In genomic region chr1:78454659-78455058, GRCm38 (mm10) we compare ENCODE assay signal across 9 mouse cellular contexts. TPM values are rescaled to one million over a fixed set of nuclear protein-coding genes. Genes with fewer than 3 reads are reported as not detected.
A peak's percentile ranks its signal among the peaks of the same experiment; 100 is the strongest.
DNase-seq lines count a peak whose midpoint lies in the region; ATAC-seq and TF ChIP-seq lines count a peak whose summit lies in the region.
"Had no signal": no experiment of that assay in that cellular context is flagged by ENCODE, and none has a peak within 500 bp of the region (broad histone marks: within the 10 kb centered on the region; RNA-seq: fewer than 3 reads in every experiment).

No protein-coding gene starts in this region.

- no peak overlapping the region for H3K4me3 ChIP-seq in ES-Bruce4 (ENCODE audit: low read depth, low read length)
- H3K4me3 ChIP-seq in forebrain, embryonic 16.5 days (replicated peaks; ENCODE audit: low read length) = no peak overlapping the region
- H3K4me3 ChIP-seq: megakaryocyte, embryonic 14.5 days had no signal

- no peak for TF ChIP-seq EP300 in ES-Bruce4 (IDR thresholded peaks at IDR 0.05; ENCODE audit: insufficient read depth, low read depth, low read length)

- H3K27ac ChIP-seq in ES-Bruce4 (ENCODE audit: insufficient read depth, low read length) = no peak overlapping the region
- H3K27ac ChIP-seq in forebrain, embryonic 16.5 days (ENCODE audit: low read length) = no peak overlapping the region

- H3K9ac ChIP-seq in ES-Bruce4 (ENCODE audit: low read depth, poor library complexity, severe bottlenecking) = no peak overlapping the region
- no peak overlapping the region for H3K9ac ChIP-seq in forebrain, embryonic 16.5 days (replicated peaks; ENCODE audit: low read depth, low read length)

- H3K9me3 ChIP-seq in ES-Bruce4 (replicated peaks; ENCODE audit: control insufficient read depth, insufficient read depth, low read length, poor library complexity, severe bottlenecking) = no peaks in the 10 kb centered on the region
- no peaks in the 10 kb centered on the region for H3K9me3 ChIP-seq in forebrain, embryonic 16.5 days (ENCODE audit: control insufficient read depth, low read length)
- H3K9me3 ChIP-seq: megakaryocyte, embryonic 14.5 days had no signal

- peak; percentile 33 for DNase-seq in layer of hippocampus, adult 11-12 months (ENCODE audit: low spot score)
- no peak for DNase-seq in layer of hippocampus, postnatal 36 days
- peak; percentile 7 for DNase-seq in c-Kit-positive CD71-positive TER-119-negative erythroid progenitor cells, embryonic 14.5 days (ENCODE audit: low read depth)
- peak; percentile 52 for DNase-seq in left cerebral cortex, postnatal 4 days
- peak; percentile 17 for DNase-seq in retina, postnatal 7 days (ENCODE audit: low read depth, low spot score)
- DNase-seq in urinary bladder, postnatal 25 days (ENCODE audit: low spot score) = no peak

- no peak for TF ChIP-seq POLR2A in ES-Bruce4 (IDR thresholded peaks at IDR 0.05; ENCODE audit: insufficient read depth, low read length)

- no peak overlapping the region for H3K4me2 ChIP-seq in forebrain, embryonic 16.5 days (ENCODE audit: low read length)

- intact Hi-C loops in left cerebral cortex, postnatal 4 days (cut with DNase I) = loop anchor here (5.0 to 10.0 kb wide), 2 partner anchors 477 to 510 kb away; no protein-coding TSS in a partner anchor

- H3K4me1 ChIP-seq in ES-Bruce4 (ENCODE audit: control insufficient read depth, insufficient read depth, low read length) = no peaks in the 10 kb centered on the region
- H3K4me1 ChIP-seq in forebrain, embryonic 16.5 days (replicated peaks; ENCODE audit: control insufficient read depth, insufficient read depth, low read length) = no peaks in the 10 kb centered on the region
- H3K4me1 ChIP-seq: megakaryocyte, embryonic 14.5 days had no signal

- TF ChIP-seq CTCF in ES-Bruce4 (IDR thresholded peaks at IDR 0.05; ENCODE audit: low read depth, low read length) = peak; percentile 50

- ATAC-seq in forebrain, embryonic 16.5 days = 0 out of 2 replicates have a peak, but pooled peaks have one; percentile 54

- peaks cover 50% of the 10 kb centered on the region for H3K36me3 ChIP-seq in ES-Bruce4 (ENCODE audit: control insufficient read depth, insufficient read depth, low read length, poor library complexity, severe bottlenecking)
- H3K36me3 ChIP-seq in forebrain, embryonic 16.5 days (ENCODE audit: control insufficient read depth, insufficient read depth) = peaks cover 23% of the 10 kb centered on the region

- WGBS in forebrain, embryonic 16.5 days = 26% methylated on average over 7 of the region's 7 CpGs

- no peaks in the 10 kb centered on the region for H3K27me3 ChIP-seq in ES-Bruce4 (ENCODE audit: control insufficient read depth, insufficient read depth, low read length, poor library complexity, severe bottlenecking)
- H3K27me3 ChIP-seq in forebrain, embryonic 16.5 days (replicated peaks; ENCODE audit: control insufficient read depth, insufficient read depth, low read length) = no peaks in the 10 kb centered on the region
- H3K27me3 ChIP-seq: megakaryocyte, embryonic 14.5 days had no signal

RNA-seq across cellular contexts. Expression of gene Farsb, which starts 34.0 kb away (rescaled TPM):
- total RNA-seq in layer of hippocampus, postnatal 36 days (2021) = 10 to 100 TPM; 70.0 to 71.8 TPM
- polyA plus RNA-seq in ES-Bruce4 (2011; ENCODE audit: insufficient read depth, insufficient read length, low read depth, missing spikeins) = 171 and 179 TPM in 2 replicates
- 168 and 172 TPM in 2 replicates for polyA plus RNA-seq in forebrain, embryonic 16.5 days (2015; fragmentation: Nextera tagmentation; extraction: Ambion mirVana)
- 10 to 100 TPM; 90.1 to 94.8 TPM for total RNA-seq in left cerebral cortex, postnatal 4 days (2021)

RNA-seq across cellular contexts. Expression of gene Mogat1, which starts 56.1 kb away (rescaled TPM):
- total RNA-seq in layer of hippocampus, postnatal 36 days (2021) = not detected
- polyA plus RNA-seq in ES-Bruce4 (2011; ENCODE audit: insufficient read depth, insufficient read length, low read depth, missing spikeins) = 1.2 TPM in 1 of 2 replicates, not detected in the other
- 0.66 TPM in 1 of 2 replicates, not detected in the other for polyA plus RNA-seq in forebrain, embryonic 16.5 days (2015; fragmentation: Nextera tagmentation; extraction: Ambion mirVana)
- total RNA-seq in left cerebral cortex, postnatal 4 days (2021) = not detected

RNA-seq across cellular contexts. Expression of gene BC035947, which starts 57.3 kb away (rescaled TPM):
- under 1 TPM; 0.25 to 0.60 TPM for total RNA-seq in layer of hippocampus, postnatal 36 days (2021)
- 0.52 TPM in 2 replicates for polyA plus RNA-seq in ES-Bruce4 (2011; ENCODE audit: insufficient read depth, insufficient read length, low read depth, missing spikeins)
- 0.27 and 0.46 TPM in 2 replicates for polyA plus RNA-seq in forebrain, embryonic 16.5 days (2015; fragmentation: Nextera tagmentation; extraction: Ambion mirVana)
- total RNA-seq in left cerebral cortex, postnatal 4 days (2021) = under 1 TPM; 0.22 to 0.32 TPM

Comparison
In these comparisons a context has a peak if more than half of its experiments do, and no peak if none do; other contexts are left out.
1. DNase-seq: peak in layer of hippocampus, adult 11-12 months (single experiment), c-Kit-positive CD71-positive TER-119-negative erythroid progenitor cells, embryonic 14.5 days (single experiment), left cerebral cortex, postnatal 4 days (single experiment) and retina, postnatal 7 days (single experiment); none in layer of hippocampus, postnatal 36 days (0 of 2) and urinary bladder, postnatal 25 days (single experiment).